In genomic region chr15:77214410-77215107, GRCm38 (mm10) we compare ENCODE assay signal across 10 mouse cellular contexts.
DNase-seq lines count a peak whose midpoint lies in the region; ATAC-seq and TF ChIP-seq lines count a peak whose summit lies in the region.
"Had no signal": no experiment of that assay in that cellular context is flagged by ENCODE, and none has a peak within 500 bp of the region (broad histone marks: within the 10 kb centered on the region; RNA-seq: fewer than 3 reads in every experiment).

No protein-coding gene starts in this region.

- no peak for DNase-seq in liver, embryonic 11.5 days (ENCODE audit: low spot score)
- DNase-seq in liver, postnatal 0 days = no peak
- DNase-seq in neural tube, embryonic 11.5 days (ENCODE audit: low spot score) = peak; percentile 67
- DNase-seq in urinary bladder, adult 2 months (ENCODE audit: low spot score) = no peak
- no peak for DNase-seq in left cerebral cortex, postnatal 14 days (ENCODE audit: low spot score in 2 of 2)
- DNase-seq in cerebellum, adult 18-20 months = no peak
- DNase-seq: adrenal gland, postnatal 25 days; layer of hippocampus, adult 9-11 months had no signal

- H3K9me3 ChIP-seq in liver, embryonic 11.5 days (ENCODE audit: control insufficient read depth, low read length) = no peaks in the 10 kb centered on the region
- no peaks in the 10 kb centered on the region for H3K9me3 ChIP-seq in liver, postnatal 0 days (ENCODE audit: low read length)
- no peaks in the 10 kb centered on the region for H3K9me3 ChIP-seq in heart, embryonic 11.5 days (replicated peaks; ENCODE audit: control insufficient read depth, low read length)
- H3K9me3 ChIP-seq in neural tube, embryonic 11.5 days (ENCODE audit: control insufficient read depth, low read length) = no peaks in the 10 kb centered on the region

- H3K9ac ChIP-seq in liver, embryonic 11.5 days (ENCODE audit: low read depth, low read length) = no peak overlapping the region
- H3K9ac ChIP-seq in liver, postnatal 0 days (replicated peaks) = no peak overlapping the region
- H3K9ac ChIP-seq in heart, embryonic 11.5 days (ENCODE audit: low read depth, low read length) = peak overlapping the region; percentile 64; the same call in 1 of the 2 replicates
- no peak overlapping the region for H3K9ac ChIP-seq in neural tube, embryonic 11.5 days (ENCODE audit: low read length)

- TF ChIP-seq EP300 in liver, postnatal 0 days (IDR thresholded peaks at IDR 0.05; ENCODE audit: low read depth) = no peak

- no peak for ATAC-seq in liver, embryonic 11.5 days (replicated peaks; ENCODE audit: low FRiP score)
- ATAC-seq in liver, postnatal 0 days = no peak
- peak; percentile 64; the same call in 1 of the 2 replicates for ATAC-seq in heart, embryonic 11.5 days (replicated peaks; ENCODE audit: insufficient number of reproducible peaks, low FRiP score, low TSS enrichment)
- no peak for ATAC-seq in neural tube, embryonic 11.5 days (ENCODE audit: insufficient read depth, low FRiP score, low TSS enrichment)

- 58% methylated on average over 8 of the region's 8 CpGs for WGBS in liver, embryonic 11.5 days
- WGBS in liver, postnatal 0 days (ENCODE audit: insufficient replicate concordance) = 67% methylated on average over 8 of the region's 8 CpGs
- 23% methylated on average over 8 of the region's 8 CpGs for WGBS in heart, embryonic 11.5 days (ENCODE audit: insufficient replicate concordance)
- WGBS in neural tube, embryonic 11.5 days = 40% methylated on average over 8 of the region's 8 CpGs

- intact Hi-C loops in left cerebral cortex, postnatal 14 days (cut with DNase I) = no loop called here

- H3K36me3 ChIP-seq in liver, embryonic 11.5 days (ENCODE audit: control insufficient read depth, insufficient read depth, low read length) = no peaks in the 10 kb centered on the region
- no peaks in the 10 kb centered on the region for H3K36me3 ChIP-seq in liver, postnatal 0 days (replicated peaks; ENCODE audit: insufficient read depth, low read length)
- no peaks in the 10 kb centered on the region for H3K36me3 ChIP-seq in heart, embryonic 11.5 days (ENCODE audit: control insufficient read depth, insufficient read depth, low read length)
- H3K36me3 ChIP-seq in neural tube, embryonic 11.5 days (ENCODE audit: control insufficient read depth, insufficient read depth, low read length) = no peaks in the 10 kb centered on the region

- peaks cover 26% of the 10 kb centered on the region for H3K4me1 ChIP-seq in liver, embryonic 11.5 days (replicated peaks; ENCODE audit: control insufficient read depth, insufficient read depth, low read length)
- no peaks in the 10 kb centered on the region; the same call in 1 of the 2 replicates for H3K4me1 ChIP-seq in liver, postnatal 0 days (ENCODE audit: insufficient read depth)
- H3K4me1 ChIP-seq in brown adipose tissue, adult 24 weeks (ENCODE audit: control insufficient read depth, insufficient read depth, insufficient read length, low read length) = peaks cover 22% of the 10 kb centered on the region
- H3K4me1 ChIP-seq in heart, embryonic 11.5 days (ENCODE audit: control insufficient read depth, insufficient read depth, low read length) = peaks cover 77% of the 10 kb centered on the region
- peaks cover 22% of the 10 kb centered on the region for H3K4me1 ChIP-seq in neural tube, embryonic 11.5 days (ENCODE audit: control insufficient read depth, insufficient read depth, low read length)

- H3K27me3 ChIP-seq in liver, embryonic 11.5 days (replicated peaks; ENCODE audit: control insufficient read depth, insufficient read depth, low read length) = no peaks in the 10 kb centered on the region
- H3K27me3 ChIP-seq in liver, postnatal 0 days (ENCODE audit: insufficient read depth, low read length) = no peaks in the 10 kb centered on the region
- H3K27me3 ChIP-seq in heart, embryonic 11.5 days (ENCODE audit: control insufficient read depth, insufficient read depth, low read length) = no peaks in the 10 kb centered on the region
- no peaks in the 10 kb centered on the region for H3K27me3 ChIP-seq in neural tube, embryonic 11.5 days (ENCODE audit: control insufficient read depth, insufficient read depth, low read length)

- H3K4me2 ChIP-seq in liver, embryonic 11.5 days = no peak overlapping the region
- no peak overlapping the region for H3K4me2 ChIP-seq in liver, postnatal 0 days (ENCODE audit: low read depth, low read length)
- H3K4me2 ChIP-seq in heart, embryonic 11.5 days = peak overlapping the region; percentile 36
- H3K4me2 ChIP-seq in neural tube, embryonic 11.5 days (ENCODE audit: low read depth) = no peak overlapping the region

- no peak overlapping the region for H3K4me3 ChIP-seq in liver, embryonic 11.5 days (ENCODE audit: low read depth, low read length)
- H3K4me3 ChIP-seq in liver, postnatal 0 days (ENCODE audit: low read depth, low read length) = no peak overlapping the region
- no peak overlapping the region for H3K4me3 ChIP-seq in brown adipose tissue, adult 24 weeks (ENCODE audit: insufficient read depth, low read depth, low read length)
- H3K4me3 ChIP-seq in heart, embryonic 11.5 days (ENCODE audit: low read depth, low read length) = no peak overlapping the region
- H3K4me3 ChIP-seq in neural tube, embryonic 11.5 days (ENCODE audit: low read depth, low read length) = no peak overlapping the region

- TF ChIP-seq CTCF in liver, postnatal 0 days (IDR thresholded peaks at IDR 0.05; ENCODE audit: low read depth) = no peak

- H3K27ac ChIP-seq in liver, embryonic 11.5 days (ENCODE audit: low read depth, low read length) = peak overlapping the region; percentile 22; the same call in 1 of the 2 replicates
- no peak overlapping the region for H3K27ac ChIP-seq in liver, postnatal 0 days (ENCODE audit: low read depth)
- 0 out of 2 replicates have a peak overlapping the region, but pooled peaks have one; percentile 12 for H3K27ac ChIP-seq in brown adipose tissue, adult 24 weeks (replicated peaks; ENCODE audit: low read depth, low read length)
- peak overlapping the region; percentile 89 for H3K27ac ChIP-seq in heart, embryonic 11.5 days (ENCODE audit: low read depth, low read length)
- 0 out of 2 replicates have a peak overlapping the region, but pooled peaks have one; percentile 34 for H3K27ac ChIP-seq in neural tube, embryonic 11.5 days (ENCODE audit: low read depth, low read length)
